Mouse (Mus musculus) liver, embryonic 13.5 days (tissue): ENCODE measurements around the gene Acad12. TPM values are rescaled to one million over a fixed set of nuclear protein-coding genes. Genes with fewer than 3 reads are reported as not detected.
A peak's percentile ranks its signal among the peaks of the same experiment; 100 is the strongest.
"Not testable (repeated sequence)": the region's sequence is repeated elsewhere in the genome, so short reads cannot be mapped to it uniquely, and the experiment has no call there.

Source experiments
- ATAC-seq: fragments of 200-750 bp; cut with Nextera tagmentation; 2 replicates; pipeline ENCODE4 v1.8.0; 2017; ENCODE audit warnings: low read depth, mild to moderate bottlenecking, moderate number of reproducible peaks, moderate library complexity
- DNase-seq: peaks from one replicate; pipeline ENCODE4 v3.0.0; 2022
- H3K27ac ChIP-seq: fragments of 300-500 bp; sonication (generic); 2 replicates; pipeline ENCODE4 v1.5.1; 2015; ENCODE audit warnings: moderate library complexity, mild to moderate bottlenecking, inconsistent platforms
- H3K27me3 ChIP-seq: fragments of 300-500 bp; sonication (generic); 2 replicates; pipeline ENCODE4 v1.6.1; 2015; ENCODE audit warnings: mild to moderate bottlenecking, inconsistent platforms
- H3K36me3 ChIP-seq: fragments of 300-500 bp; sonication (generic); 2 replicates; pipeline ENCODE4 v1.6.1; 2015; ENCODE audit warnings: mild to moderate bottlenecking, inconsistent platforms
- H3K4me1 ChIP-seq: fragments of 300-500 bp; sonication (generic); replicated peaks from 2 replicates; pipeline ENCODE4 v1.6.1; 2015; ENCODE audit warnings: inconsistent platforms
- H3K4me2 ChIP-seq: fragments of 300-500 bp; sonication (generic); 2 replicates; pipeline ENCODE4 v1.6.1; 2015; ENCODE audit warnings: inconsistent platforms, mild to moderate bottlenecking, moderate library complexity
- H3K4me3 ChIP-seq: fragments of 300-500 bp; sonication (generic); replicated peaks from 2 replicates; pipeline ENCODE4 v1.5.1; 2015; ENCODE audit warnings: mild to moderate bottlenecking, inconsistent platforms
- H3K9ac ChIP-seq: fragments of 300-500 bp; sonication (generic); 2 replicates; pipeline ENCODE4 v1.6.1; 2015; ENCODE audit warnings: mild to moderate bottlenecking, inconsistent platforms
- H3K9me3 ChIP-seq: fragments of 300-500 bp; sonication (generic); replicated peaks from 2 replicates; pipeline ENCODE4 v1.6.1; 2016; ENCODE audit warnings: inconsistent platforms
- WGBS: fragments of 180-500 bp; shearing (Covaris S2); methylation state at CpG from one replicate; pipeline ENCODE4 v1.1.7; 2015; ENCODE audit not compliant: insufficient replicate concordance; 5-methylcytosine and 5-hydroxymethylcytosine counted together
- polyA plus RNA-seq: library from polyadenylated mRNA; unstranded; fragments of >200 nt; fragmentation: Nextera tagmentation; extraction: Ambion mirVana; gene quantifications from 2 replicates; pipeline ENCODE4 v1.2.1, GENCODE M21; 2015

Acad12 gene
- polyA plus RNA-seq, 1 experiment from 2014 or later, result 1.4 TPM

GRCm38 (mm10) chr5:121654526-121654925 lies 35.8 kb upstream of the Acad12 start:
- H3K4me2 ChIP-seq, result no peak overlapping the region
- WGBS, result 65% methylated on average over 4 of the region's 4 CpGs
- no peak overlapping the region for H3K27ac ChIP-seq
- H3K4me1 ChIP-seq, result peaks cover 4% of the 10 kb centered on the region
- H3K27me3 ChIP-seq, result no peaks in the 10 kb centered on the region
- H3K9ac ChIP-seq, result no peak overlapping the region
- ATAC-seq, result no peak
- H3K9me3 ChIP-seq, result no peaks in the 10 kb centered on the region
- no peak overlapping the region for H3K4me3 ChIP-seq
- no peaks in the 10 kb centered on the region for H3K36me3 ChIP-seq
- no peak for DNase-seq

GRCm38 (mm10) chr5:121649134-121649533 lies 30.4 kb upstream of the Acad12 start:
- 65% methylated on average over 7 of the region's 7 CpGs for WGBS
- no peak overlapping the region for H3K9ac ChIP-seq
- DNase-seq, result no peak
- no peak overlapping the region for H3K4me2 ChIP-seq
- no peak overlapping the region for H3K27ac ChIP-seq
- H3K9me3 ChIP-seq, result no peaks in the 10 kb centered on the region
- 0 out of 2 replicates have a peak, but pooled peaks cover 4% of the 10 kb centered on the region for H3K4me1 ChIP-seq
- no peak for ATAC-seq
- no peak overlapping the region for H3K4me3 ChIP-seq
- no peaks in the 10 kb centered on the region; the same call in 1 of the 2 replicates for H3K36me3 ChIP-seq
- no peaks in the 10 kb centered on the region for H3K27me3 ChIP-seq

- Histone ChIP-seq H3K4me2 (no peak overlapping the region), H3K4me1 (0 out of 2 replicates have a peak, but pooled peaks cover 1% of the 10 kb centered on the region), H3K27ac (no peak overlapping the region), H3K4me3 (no peak overlapping the region), H3K9ac (no peak overlapping the region), H3K36me3 (no peaks in the 10 kb centered on the region), H3K27me3 (no peaks in the 10 kb centered on the region), H3K9me3 (no peaks in the 10 kb centered on the region)
- ATAC-seq (no peak), DNase-seq (no peak)
- 74% methylated on average over 9 of the region's 9 CpGs for WGBS
Observed at GRCm38 (mm10) chr5:121639601-121640000, 20.9 kb upstream of the Acad12 start.

GRCm38 (mm10) chr5:121637296-121637695 lies 18.6 kb upstream of the Acad12 start:
- Histone ChIP-seq H3K9ac (no peak overlapping the region), H3K4me3 (no peak overlapping the region), H3K27me3 (no peaks in the 10 kb centered on the region), H3K9me3 (no peaks in the 10 kb centered on the region), H3K4me1 (no peaks in the 10 kb centered on the region), H3K4me2 (no peak overlapping the region), H3K36me3 (no peaks in the 10 kb centered on the region), H3K27ac (no peak overlapping the region)
- WGBS, result 73% methylated on average over 6 of the region's 6 CpGs
- ATAC-seq (no peak), DNase-seq (no peak)

- Histone ChIP-seq H3K27me3 (no peaks in the 10 kb centered on the region), H3K4me2 (no peak overlapping the region), H3K4me1 (no peaks in the 10 kb centered on the region), H3K4me3 (no peak overlapping the region), H3K27ac (no peak overlapping the region), H3K9ac (no peak overlapping the region), H3K9me3 (no peaks in the 10 kb centered on the region), H3K36me3 (no peaks in the 10 kb centered on the region)
- 83% methylated on average over 5 of the region's 5 CpGs for WGBS
- ATAC-seq (no peak), DNase-seq (no peak)
Observed at GRCm38 (mm10) chr5:121634668-121635067, 15.9 kb upstream of the Acad12 start.

- no peaks in the 10 kb centered on the region for H3K9me3 ChIP-seq
- ATAC-seq, result no peak
- H3K4me1 ChIP-seq, result no peaks in the 10 kb centered on the region
- DNase-seq, result no peak
- no peak overlapping the region for H3K9ac ChIP-seq
- H3K4me2 ChIP-seq, result no peak overlapping the region
- H3K27ac ChIP-seq, result no peak overlapping the region
- no peaks in the 10 kb centered on the region for H3K27me3 ChIP-seq
- WGBS, result 34% methylated on average over 3 of the region's 3 CpGs
- H3K4me3 ChIP-seq, result no peak overlapping the region
- H3K36me3 ChIP-seq, result no peaks in the 10 kb centered on the region
Observed at GRCm38 (mm10) chr5:121632804-121633203, 14.1 kb upstream of the Acad12 start.

- H3K9ac ChIP-seq, ATAC-seq, H3K4me1 ChIP-seq, H3K36me3 ChIP-seq, H3K27me3 ChIP-seq, DNase-seq, H3K27ac ChIP-seq, H3K4me2 ChIP-seq, H3K9me3 ChIP-seq, H3K4me3 ChIP-seq: not testable (repeated sequence)
- 64% methylated on average over 9 of the region's 9 CpGs for WGBS
Observed at GRCm38 (mm10) chr5:121631106-121631647, 12.4 kb upstream of the Acad12 start.

GRCm38 (mm10) chr5:121627871-121628270 lies 9.1 kb upstream of the Acad12 start:
- H3K4me1 ChIP-seq, result no peaks in the 10 kb centered on the region
- H3K4me2 ChIP-seq, result no peak overlapping the region
- no peaks in the 10 kb centered on the region for H3K36me3 ChIP-seq
- peak; percentile 57 for DNase-seq
- H3K27ac ChIP-seq, result no peak overlapping the region
- WGBS, result 0% methylated on average over 1 of the region's 1 CpGs
- ATAC-seq, result no peak
- no peak overlapping the region for H3K9ac ChIP-seq
- no peaks in the 10 kb centered on the region for H3K27me3 ChIP-seq
- no peak overlapping the region for H3K4me3 ChIP-seq
- H3K9me3 ChIP-seq, result no peaks in the 10 kb centered on the region

GRCm38 (mm10) chr5:121623241-121623640 lies 4.5 kb upstream of the Acad12 start:
- DNase-seq, result no peak
- Histone ChIP-seq H3K4me3 (no peak overlapping the region), H3K4me2 (no peak overlapping the region), H3K9me3 (no peaks in the 10 kb centered on the region), H3K27me3 (no peaks in the 10 kb centered on the region), H3K36me3 (no peaks in the 10 kb centered on the region), H3K9ac (no peak overlapping the region), H3K27ac (no peak overlapping the region), H3K4me1 (peaks cover 14% of the 10 kb centered on the region)
- WGBS, result 70% methylated on average over 3 of the region's 3 CpGs
- no peak for ATAC-seq

- Histone ChIP-seq H3K36me3 (no peaks in the 10 kb centered on the region), H3K4me3 (no peak overlapping the region), H3K9ac (no peak overlapping the region), H3K9me3 (no peaks in the 10 kb centered on the region), H3K27ac (no peak overlapping the region), H3K4me2 (no peak overlapping the region), H3K4me1 (peaks cover 17% of the 10 kb centered on the region), H3K27me3 (no peaks in the 10 kb centered on the region)
- ATAC-seq (no peak), DNase-seq (no peak)
- WGBS, result 85% methylated on average over 5 of the region's 5 CpGs
Observed at GRCm38 (mm10) chr5:121621102-121621501, 2.4 kb upstream of the Acad12 start.

- H3K36me3 ChIP-seq, H3K27ac ChIP-seq, H3K9ac ChIP-seq, H3K4me3 ChIP-seq, H3K4me2 ChIP-seq, H3K9me3 ChIP-seq, DNase-seq, ATAC-seq, H3K27me3 ChIP-seq: not testable (repeated sequence)
- peaks cover 15% of the 10 kb centered on the region for H3K4me1 ChIP-seq
- WGBS, result 60% methylated on average over 3 of the region's 3 CpGs
Observed at GRCm38 (mm10) chr5:121614921-121615320, 3.8 kb downstream of the Acad12 start.

- H3K9me3 ChIP-seq, result no peaks in the 10 kb centered on the region
- H3K9ac ChIP-seq, result no peak overlapping the region
- no peaks in the 10 kb centered on the region for H3K36me3 ChIP-seq
- no peak for ATAC-seq
- no peak for DNase-seq
- no peak overlapping the region for H3K27ac ChIP-seq
- H3K4me2 ChIP-seq, result no peak overlapping the region
- 0 out of 2 replicates have a peak, but pooled peaks cover 4% of the 10 kb centered on the region for H3K4me1 ChIP-seq
- WGBS, result 68% methylated on average over 6 of the region's 6 CpGs
- no peaks in the 10 kb centered on the region for H3K27me3 ChIP-seq
- H3K4me3 ChIP-seq, result no peak overlapping the region
Observed at GRCm38 (mm10) chr5:121612036-121612435, 6.7 kb downstream of the Acad12 start.
